Mouse (Mus musculus): ENCODE data around the gene Olfr888.

The Olfr888 gene

GRCm38 (mm10) chr9:38107828-38108227 is at the start of gene Olfr888:
Olfr888 (plus strand) TSS chr9:38108128.
- DNase-seq, result no peak

GRCm38 (mm10) chr9:38061022-38061421 is 46.9 kb upstream of the Olfr888 start, which contains the start of gene Olfr885:
Olfr885 (plus strand) TSS chr9:38061322.
- no peak for DNase-seq

- DNase-seq, result no peak
Observed at GRCm38 (mm10) chr9:38083772-38084171, 24.2 kb upstream of the Olfr888 start, which contains the start of gene Olfr887. Olfr887 (plus strand) TSS chr9:38084072.

- no peak for DNase-seq
Observed at GRCm38 (mm10) chr9:38114898-38115297, 7.0 kb downstream of the Olfr888 start, which contains the start of gene Olfr889. Olfr889 (plus strand) TSS chr9:38115198.

GRCm38 (mm10) chr9:38142217-38142616 is 34.3 kb downstream of the Olfr888 start, which contains the start of gene Olfr890:
Olfr890 (plus strand) TSS chr9:38142517.
- DNase-seq, result no peak

Data from liver (tissue).